Mouse (Mus musculus) heart, adult 8-10 months (tissue): ENCODE data around the gene Cntnap5a. TPM values are rescaled to one million over a fixed set of nuclear protein-coding genes. Genes with fewer than 3 reads are reported as not detected.

Experiments
- DNase-seq: peaks from one replicate; pipeline ENCODE4 v3.0.0; 2022; ENCODE audit warnings: low spot score
- microRNA-seq: library from miRNA; unstranded; fragments of <30 nt; microRNA quantifications from one replicate; pipeline ENCODE4 v1.2.0, GENCODE M21; 2022
- total RNA-seq, 4 experiments: library from RNA; stranded (reverse); gene quantifications; 2 replicates each; pipeline ENCODE4 v1.2.4; 2022

Gene Cntnap5a
- total RNA-seq, 4 experiments from 2014 or later = not detected

GRCm38 (mm10) chr1:116366171-116366570, 681.6 kb downstream of the Cntnap5a start:
- DNase-seq = no peak

- no peak for DNase-seq
These were observed 682.2 kb downstream of the Cntnap5a start for GRCm38 (mm10) chr1:116366806-116367205.

GRCm38 (mm10) chr1:116367572-116367971, 683.0 kb downstream of the Cntnap5a start:
- no peak for DNase-seq

GRCm38 (mm10) chr1:116370817-116371216, 686.3 kb downstream of the Cntnap5a start:
- DNase-seq = no peak

- DNase-seq = no peak
These were observed 689.0 kb downstream of the Cntnap5a start for GRCm38 (mm10) chr1:116373551-116373950.

GRCm38 (mm10) chr1:116392390-116392789, 707.8 kb downstream of the Cntnap5a start:
- no peak for DNase-seq

- DNase-seq = no peak
These were observed 717.6 kb downstream of the Cntnap5a start for GRCm38 (mm10) chr1:116401996-116402656.

- no peak for DNase-seq
These were observed 725.3 kb downstream of the Cntnap5a start for GRCm38 (mm10) chr1:116409836-116410235.

- no peak for DNase-seq
These were observed 743.8 kb downstream of the Cntnap5a start for GRCm38 (mm10) chr1:116428396-116428795.

- DNase-seq = no peak
These were observed 770.7 kb downstream of the Cntnap5a start for GRCm38 (mm10) chr1:116455115-116455717.

GRCm38 (mm10) chr1:116477703-116478102, 793.1 kb downstream of the Cntnap5a start:
- DNase-seq = no peak

- no peak for DNase-seq
These were observed 804.4 kb downstream of the Cntnap5a start for GRCm38 (mm10) chr1:116488780-116489569.

- no peak for DNase-seq
These were observed 893.6 kb downstream of the Cntnap5a start for GRCm38 (mm10) chr1:116577969-116578666.

GRCm38 (mm10) chr1:116616272-116616671, 931.7 kb downstream of the Cntnap5a start:
- DNase-seq = no peak

Small RNA genes within 50 kb of the gene (microRNA-seq; reads per million reads assigned to microRNA genes)
- gene Gm23393 = not detected
